Mouse (Mus musculus) forebrain, embryonic 14.5 days (tissue): Measurements from ENCODE around the gene Ufc1. TPM values are rescaled to one million over a fixed set of nuclear protein-coding genes. Genes with fewer than 3 reads are reported as not detected.

Experiments
- ATAC-seq: fragments of 200-750 bp; cut with Nextera tagmentation; 2 replicates; pipeline ENCODE4 v1.8.0; 2017; ENCODE audit warnings: mild to moderate bottlenecking, moderate library complexity
- DNase-seq: peaks from one replicate; pipeline ENCODE4 v3.0.0-alpha.2; 2015; ENCODE audit warnings: low spot score
- H3K27ac ChIP-seq: fragments of 300-500 bp; sonication (generic); 2 replicates; pipeline ENCODE4 v1.5.1; 2014; ENCODE audit warnings: low read depth, mild to moderate bottlenecking, control low read depth, low read length, moderate library complexity
- H3K27me3 ChIP-seq: fragments of 300-500 bp; sonication (generic); replicated peaks from 2 replicates; pipeline ENCODE4 v1.6.1; 2014; ENCODE audit warnings: low read length, control low read depth, mixed read lengths; ENCODE audit not compliant: control insufficient read depth, insufficient read depth
- H3K36me3 ChIP-seq: fragments of 300-500 bp; sonication (generic); 2 replicates; pipeline ENCODE4 v1.6.1; 2014; ENCODE audit warnings: low read length, control low read depth; ENCODE audit not compliant: control insufficient read depth, insufficient read depth
- H3K4me1 ChIP-seq: fragments of 300-500 bp; sonication (generic); 2 replicates; pipeline ENCODE4 v1.6.1; 2014; ENCODE audit warnings: antibody characterized with exemption, low read length, control low read depth; ENCODE audit not compliant: control insufficient read depth, insufficient read depth
- H3K4me2 ChIP-seq: fragments of 300-500 bp; sonication (generic); 2 replicates; pipeline ENCODE4 v1.6.1; 2014; ENCODE audit warnings: mild to moderate bottlenecking, control low read depth, low read length
- H3K4me3 ChIP-seq: fragments of 300-500 bp; sonication (generic); 2 replicates; pipeline ENCODE4 v1.5.1; 2014; ENCODE audit warnings: low read depth, low read length, control low read depth
- H3K9ac ChIP-seq: fragments of 300-500 bp; sonication (generic); 2 replicates; pipeline ENCODE4 v1.6.1; 2014; ENCODE audit warnings: mild to moderate bottlenecking, low read length, control low read depth, moderate library complexity
- H3K9me3 ChIP-seq: fragments of 300-500 bp; sonication (generic); replicated peaks from 2 replicates; pipeline ENCODE4 v1.6.1; 2016; ENCODE audit warnings: low read length, control low read depth, mixed read lengths; ENCODE audit not compliant: control insufficient read depth
- WGBS: fragments of 180-500 bp; shearing (Covaris S2); extraction: QIAGEN DNeasy Blood & Tissue Kit; methylation state at CpG from one replicate; pipeline ENCODE4 v1.1.7; 2014; 5-methylcytosine and 5-hydroxymethylcytosine counted together
- polyA plus RNA-seq: library from polyadenylated mRNA; unstranded; fragments of >200 nt; fragmentation: Nextera tagmentation; extraction: Ambion mirVana; gene quantifications from 2 replicates; pipeline ENCODE4 v1.2.1, GENCODE M21; 2014

Gene Ufc1
- polyA plus RNA-seq, 1 experiment from 2014 or later: 127 TPM

DNA sequence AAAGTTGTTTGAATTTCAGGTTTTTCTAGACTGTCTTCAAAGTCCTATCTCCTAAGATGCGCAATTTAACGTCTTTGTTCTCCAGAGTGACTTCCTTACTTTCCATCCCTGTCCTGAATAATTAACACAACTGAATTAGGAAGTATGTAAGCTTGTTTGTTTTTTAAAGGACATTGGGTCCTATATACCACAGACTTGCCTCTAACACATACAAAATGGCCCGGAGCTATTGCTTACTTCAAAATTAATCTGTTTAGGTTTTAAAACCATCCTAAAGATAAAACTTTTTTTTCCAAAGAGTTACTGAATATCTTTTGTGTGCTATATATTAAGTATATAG lies 209 bp upstream of the Ufc1 start:
- no peak for DNase-seq
- Histone ChIP-seq H3K27ac (peak overlapping the region; percentile 91), H3K4me2 (peak overlapping the region; percentile 62), H3K9me3 (no peaks in the 10 kb centered on the region), H3K36me3 (no peaks in the 10 kb centered on the region; the same call in 1 of the 2 replicates), H3K27me3 (0 out of 2 replicates have a peak, but pooled peaks cover 3% of the 10 kb centered on the region), H3K9ac (peak overlapping the region; percentile 89), H3K4me1 (peaks cover 8% of the 10 kb centered on the region; the same call in 1 of the 2 replicates), H3K4me3 (peak overlapping the region; percentile 78)
- WGBS: 17% methylated on average over 3 of the region's 3 CpGs
- ATAC-seq: no peak; the same call in 1 of the 2 replicates

DNA sequence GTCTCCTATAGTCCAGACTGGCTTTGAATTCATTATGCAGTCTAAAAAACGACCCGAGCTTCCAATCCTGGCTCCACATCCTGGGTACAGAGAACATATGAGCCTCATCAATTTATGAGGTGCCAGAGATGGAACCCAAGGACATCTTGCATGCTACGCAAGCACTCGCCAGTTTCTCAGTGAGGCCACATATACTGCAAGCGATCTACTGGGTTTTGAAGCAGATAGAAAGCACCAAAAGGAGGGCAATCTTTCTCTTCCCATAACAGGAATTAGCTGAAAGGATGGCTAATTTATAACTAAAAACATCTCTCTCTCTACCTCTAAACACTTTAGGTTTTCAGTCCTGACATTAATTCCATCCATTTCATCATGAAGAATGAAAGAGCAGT lies 922 bp downstream of the Ufc1 start:
- H3K9me3 ChIP-seq: no peaks in the 10 kb centered on the region
- peak overlapping the region; percentile 89 for H3K9ac ChIP-seq
- 0 out of 2 replicates have a peak, but pooled peaks cover 3% of the 10 kb centered on the region for H3K27me3 ChIP-seq
- peak overlapping the region; percentile 91; the same call in 1 of the 2 replicates for H3K27ac ChIP-seq
- no peak for ATAC-seq
- peaks cover 10% of the 10 kb centered on the region for H3K36me3 ChIP-seq
- H3K4me1 ChIP-seq: peaks cover 8% of the 10 kb centered on the region; the same call in 1 of the 2 replicates
- H3K4me3 ChIP-seq: peak overlapping the region; percentile 78
- H3K4me2 ChIP-seq: peak overlapping the region; percentile 62
- no peak for DNase-seq
- WGBS: 51% methylated on average over 5 of the region's 5 CpGs

DNA sequence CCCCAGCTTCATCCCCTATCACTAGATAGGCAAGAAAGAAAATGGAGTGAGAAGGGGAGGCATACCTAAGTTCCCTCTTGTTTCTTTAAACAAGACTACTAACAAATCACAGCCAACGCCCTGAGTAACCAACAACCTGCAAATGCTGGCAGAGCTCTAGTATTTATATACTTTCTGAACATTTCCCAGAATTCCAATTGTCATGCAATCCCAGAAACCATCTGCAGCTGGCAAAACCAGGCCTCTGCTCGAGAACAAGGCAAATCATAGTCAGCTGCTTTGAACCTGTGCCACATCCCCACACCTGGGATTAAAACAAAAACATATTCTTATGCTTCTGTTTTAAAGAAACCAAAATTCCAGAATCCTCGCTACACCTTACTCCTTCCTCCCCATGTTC lies 1.5 kb downstream of the Ufc1 start:
- Histone ChIP-seq H3K9me3 (no peaks in the 10 kb centered on the region), H3K9ac (peak overlapping the region; percentile 89; the same call in 1 of the 2 replicates), H3K27ac (no peak overlapping the region), H3K4me2 (peak overlapping the region; percentile 62), H3K4me1 (peaks cover 8% of the 10 kb centered on the region; the same call in 1 of the 2 replicates), H3K4me3 (peak overlapping the region; percentile 78; the same call in 1 of the 2 replicates), H3K36me3 (peaks cover 16% of the 10 kb centered on the region), H3K27me3 (0 out of 2 replicates have a peak, but pooled peaks cover 3% of the 10 kb centered on the region)
- DNase-seq (no peak), ATAC-seq (no peak)
- WGBS: 88% methylated on average over 3 of the region's 3 CpGs

- Histone ChIP-seq H3K4me3 (no peak overlapping the region), H3K27ac (no peak overlapping the region)
Observed at GRCm38 (mm10) chr1:171288328-171288727, 6.5 kb downstream of the Ufc1 start.

DNA sequence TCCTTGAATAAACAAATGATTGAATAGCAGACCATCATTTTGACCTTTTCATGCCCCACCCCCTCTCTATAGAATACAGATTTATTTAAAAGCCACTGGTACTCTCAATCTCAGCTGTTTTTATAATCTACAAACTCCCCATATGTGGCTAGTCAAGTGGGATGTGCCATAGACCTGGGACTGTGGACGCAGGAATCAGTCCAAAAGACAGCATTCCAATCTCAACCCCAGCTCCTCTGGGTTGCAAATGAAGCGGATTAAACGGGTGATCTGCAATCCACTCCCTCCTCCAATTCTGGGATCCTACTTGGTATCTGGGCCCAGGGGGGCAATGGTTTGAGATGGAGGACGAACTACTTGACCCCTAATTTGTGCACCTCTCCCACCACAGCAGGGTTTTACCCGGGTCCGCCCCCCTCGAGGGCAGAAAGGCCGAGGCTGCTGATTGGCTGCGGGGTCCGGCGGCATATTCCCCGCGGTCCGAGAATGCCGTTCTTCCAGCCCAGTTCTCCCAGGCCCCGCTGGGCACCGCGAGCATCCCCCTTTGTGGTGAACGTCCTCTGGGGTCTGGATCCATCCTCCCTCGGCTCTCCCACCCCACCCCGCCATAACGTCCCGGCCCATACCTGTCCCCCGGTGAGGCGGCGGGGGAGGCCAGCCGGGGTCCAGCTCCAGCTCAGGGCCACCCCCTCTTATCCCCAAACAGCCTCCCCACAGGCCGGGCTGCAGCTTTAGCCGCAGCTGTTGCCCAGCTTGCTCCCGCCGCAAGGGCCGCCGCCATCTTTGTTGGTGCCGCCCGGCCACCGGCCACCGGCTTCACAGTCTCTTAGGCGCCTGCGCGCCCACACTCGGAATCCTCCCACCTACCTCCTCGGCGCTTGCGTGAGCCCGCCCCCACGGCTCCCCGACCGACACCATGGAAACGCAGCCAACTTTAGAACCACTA lies 7.4 kb downstream of the Ufc1 start, which contains the start of gene Usp21:
Gene Usp21, minus strand, starts transcription at position 856 of the 946 bp plus-strand sequence.
- under 1% methylated on average over 49 of the region's 49 CpGs for WGBS
- Histone ChIP-seq H3K4me3 (peak within 1 kb of the TSS; percentile 98), H3K4me2 (peak within 1 kb of the TSS; percentile 72), H3K4me1 (peaks cover 9% of the 10 kb centered on the region), H3K9me3 (no peaks in the 10 kb centered on the region), H3K36me3 (peaks cover 58% of the 10 kb centered on the region), H3K9ac (peak within 1 kb of the TSS; percentile 97), H3K27me3 (no peaks in the 10 kb centered on the region), H3K27ac (peak within 1 kb of the TSS; percentile 94)
- ATAC-seq: peak; percentile 97
- peak; percentile 97 for DNase-seq

More at GRCm38 (mm10) chr1:171288328-171288727, 6.5 kb downstream of the Ufc1 start:
- Histone ChIP-seq H3K4me2 (peak overlapping the region; percentile 72), H3K36me3 (peaks cover 51% of the 10 kb centered on the region), H3K27me3 (no peaks in the 10 kb centered on the region), H3K9ac (no peak overlapping the region), H3K9me3 (no peaks in the 10 kb centered on the region), H3K4me1 (peaks cover 11% of the 10 kb centered on the region)
- DNase-seq (no peak), ATAC-seq (no peak)
- WGBS: 66% methylated on average over 4 of the region's 4 CpGs

GRCm38 (mm10) chr1:171286517-171286916 lies 8.3 kb downstream of the Ufc1 start:
- Histone ChIP-seq H3K9me3 (no peaks in the 10 kb centered on the region), H3K9ac (peak overlapping the region; percentile 97; the same call in 1 of the 2 replicates), H3K4me1 (peaks cover 9% of the 10 kb centered on the region), H3K27ac (no peak overlapping the region), H3K27me3 (no peaks in the 10 kb centered on the region), H3K4me3 (peak overlapping the region; percentile 98), H3K36me3 (peaks cover 64% of the 10 kb centered on the region), H3K4me2 (peak overlapping the region; percentile 72)
- ATAC-seq (no peak), DNase-seq (no peak)
- 89% methylated on average over 19 of the region's 19 CpGs for WGBS

DNA sequence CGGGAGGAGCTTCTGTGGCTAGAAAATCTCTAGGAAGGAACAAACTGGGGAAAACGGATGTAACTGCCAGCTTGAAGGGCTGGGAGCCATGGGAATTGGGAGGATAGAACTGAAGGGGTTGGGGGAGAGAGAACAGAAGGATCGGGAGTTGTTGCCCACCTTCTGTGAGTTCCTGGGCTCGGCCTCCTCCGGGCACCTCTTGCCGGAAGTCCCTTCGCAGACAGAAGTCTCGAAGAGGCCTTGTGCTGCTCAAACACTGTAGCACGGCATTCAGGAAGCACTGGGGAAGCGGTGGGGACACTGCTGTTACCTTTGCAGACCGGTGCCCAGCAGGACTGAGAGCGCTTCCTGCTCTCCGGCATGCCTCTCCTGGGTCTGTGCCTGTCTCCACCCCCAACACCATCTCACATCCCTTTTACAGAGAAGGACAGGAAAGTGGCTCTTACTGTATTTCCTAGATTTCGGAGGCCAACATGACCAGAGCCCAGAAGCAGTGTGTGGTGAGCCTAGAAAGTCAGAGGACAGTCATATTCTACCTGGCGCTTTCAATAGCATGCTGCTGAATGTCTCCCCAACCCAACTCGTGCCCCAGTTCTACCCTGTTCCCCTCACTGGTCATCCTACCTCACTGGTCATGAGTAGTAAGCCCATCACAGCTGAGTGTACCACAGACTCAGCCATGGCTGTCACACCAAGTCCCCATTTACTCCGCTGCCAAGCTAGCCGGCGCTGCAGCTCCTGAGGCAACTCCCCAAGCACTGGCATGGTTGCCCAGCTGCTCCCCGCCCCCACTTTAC lies 9.5 kb downstream of the Ufc1 start:
- Histone ChIP-seq H3K27ac (no peak overlapping the region), H3K9ac (no peak overlapping the region; the same call in 1 of the 2 replicates), H3K36me3 (peaks cover 64% of the 10 kb centered on the region)

GRCm38 (mm10) chr1:171284491-171284890 lies 10.3 kb downstream of the Ufc1 start:
- ATAC-seq (no peak), DNase-seq (no peak)
- WGBS: 90% methylated on average over 15 of the region's 15 CpGs
- Histone ChIP-seq H3K9ac (no peak overlapping the region), H3K9me3 (no peaks in the 10 kb centered on the region), H3K4me2 (no peak overlapping the region), H3K4me1 (peaks cover 20% of the 10 kb centered on the region), H3K36me3 (peaks cover 59% of the 10 kb centered on the region), H3K27ac (no peak overlapping the region), H3K4me3 (no peak overlapping the region), H3K27me3 (no peaks in the 10 kb centered on the region)

More for the DNA sequence above, 9.5 kb downstream of the Ufc1 start:
- H3K27me3 ChIP-seq: no peaks in the 10 kb centered on the region
- no peak overlapping the region for H3K4me3 ChIP-seq
- no peaks in the 10 kb centered on the region for H3K9me3 ChIP-seq
- DNase-seq (no peak), ATAC-seq (no peak)
- peaks cover 15% of the 10 kb centered on the region for H3K4me1 ChIP-seq
- WGBS: 91% methylated on average over 20 of the region's 20 CpGs
- no peak overlapping the region for H3K4me2 ChIP-seq
